In the genomic region with DNA sequence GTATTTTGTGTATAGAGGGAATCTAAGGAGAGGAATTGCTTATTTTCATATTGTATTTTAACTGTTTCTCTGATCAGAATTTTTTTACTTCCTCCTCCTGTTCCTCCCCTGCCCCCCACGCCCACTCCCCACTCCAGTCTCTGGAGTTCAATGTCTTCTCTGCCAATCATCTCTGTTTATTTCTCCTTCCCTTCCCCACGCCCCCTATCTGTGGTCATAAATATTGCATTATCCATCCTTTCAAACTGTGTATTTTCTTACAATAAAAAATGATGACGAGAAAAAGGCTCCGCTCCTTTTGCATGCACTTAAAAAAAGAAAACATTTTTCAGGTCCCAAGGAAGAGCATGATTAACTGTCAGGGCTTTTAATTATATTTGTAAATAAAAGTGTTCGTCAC, we compare ENCODE assay signal across 13 mouse cellular contexts. TPM values are rescaled to one million over a fixed set of nuclear protein-coding genes. Genes with fewer than 3 reads are reported as not detected.
A peak's percentile ranks its signal among the peaks of the same experiment; 100 is the strongest.
DNase-seq lines count a peak whose midpoint lies in the region; ATAC-seq and TF ChIP-seq lines count a peak whose summit lies in the region.
"Had no signal": no experiment of that assay in that cellular context is flagged by ENCODE, and none has a peak within 500 bp of the region (broad histone marks: within the 10 kb centered on the region; RNA-seq: fewer than 3 reads in every experiment).

No protein-coding gene starts in this region.

- TF ChIP-seq EP300 in liver, embryonic 14.5 days (IDR thresholded peaks at IDR 0.05; ENCODE audit: low read depth) = no peak

- peak; percentile 37; the same call in 1 of the 2 replicates for TF ChIP-seq CTCF in liver, embryonic 14.5 days (IDR thresholded peaks at IDR 0.05; ENCODE audit: low read depth)
- peak; percentile 75 for TF ChIP-seq CTCF in E14TG2a.4 (conservative IDR thresholded peaks at IDR 0.05; ENCODE audit: low read length)

- peaks cover 10% of the 10 kb centered on the region; the same call in 1 of the 2 replicates for H3K36me3 ChIP-seq in forebrain, embryonic 14.5 days (ENCODE audit: control insufficient read depth, insufficient read depth, low read length)
- peaks cover 9% of the 10 kb centered on the region; the same call in 1 of the 2 replicates for H3K36me3 ChIP-seq in forebrain, embryonic 15.5 days
- peaks cover 8% of the 10 kb centered on the region for H3K36me3 ChIP-seq in liver, embryonic 14.5 days (replicated peaks; ENCODE audit: control insufficient read depth, insufficient read depth, low read depth)
- H3K36me3 ChIP-seq in E14TG2a.4 (ENCODE audit: insufficient read depth, low read length) = peaks cover 18% of the 10 kb centered on the region; the same call in 1 of the 2 replicates
- H3K36me3 ChIP-seq in neural tube, embryonic 15.5 days = peaks cover 12% of the 10 kb centered on the region

- H3K27ac ChIP-seq in forebrain, embryonic 14.5 days (ENCODE audit: low read depth, low read length) = no peak overlapping the region
- H3K27ac ChIP-seq in forebrain, embryonic 15.5 days (replicated peaks) = no peak overlapping the region
- H3K27ac ChIP-seq in liver, embryonic 14.5 days = no peak overlapping the region
- no peak overlapping the region for H3K27ac ChIP-seq in neural tube, embryonic 15.5 days (replicated peaks)
- H3K27ac ChIP-seq: kidney, embryonic 15.5 days; macrophage had no signal

- H3K4me2 ChIP-seq in forebrain, embryonic 14.5 days (ENCODE audit: low read length) = no peak overlapping the region
- H3K4me2 ChIP-seq in forebrain, embryonic 15.5 days (replicated peaks) = no peak overlapping the region
- H3K4me2 ChIP-seq in liver, embryonic 14.5 days (ENCODE audit: low read depth) = no peak overlapping the region
- H3K4me2 ChIP-seq in neural tube, embryonic 15.5 days = no peak overlapping the region

- H3K4me3 ChIP-seq in forebrain, embryonic 14.5 days (ENCODE audit: low read depth, low read length) = no peak overlapping the region
- no peak overlapping the region for H3K4me3 ChIP-seq in forebrain, embryonic 15.5 days
- no peak overlapping the region for H3K4me3 ChIP-seq in liver, embryonic 14.5 days (ENCODE audit: insufficient read depth in 1 of 2, low read depth in 2 of 2, low read length in 2 of 2)
- no peak overlapping the region for H3K4me3 ChIP-seq in E14TG2a.4 (replicated peaks; ENCODE audit: low read length)
- no peak overlapping the region for H3K4me3 ChIP-seq in neural tube, embryonic 15.5 days (replicated peaks)
- H3K4me3 ChIP-seq: kidney, embryonic 15.5 days had no signal

- H3K4me1 ChIP-seq in forebrain, embryonic 14.5 days (ENCODE audit: control insufficient read depth, insufficient read depth, low read length) = no peaks in the 10 kb centered on the region
- no peaks in the 10 kb centered on the region for H3K4me1 ChIP-seq in forebrain, embryonic 15.5 days
- 0 out of 4 replicates have a peak, but pooled peaks cover 0 to 4% of the 10 kb centered on the region in 2 experiments for H3K4me1 ChIP-seq in liver, embryonic 14.5 days (replicated peaks; ENCODE audit: control insufficient read depth in 2 of 2, insufficient read depth in 2 of 2, low read length in 1 of 2)
- H3K4me1 ChIP-seq in E14TG2a.4 (replicated peaks; ENCODE audit: low read depth, low read length) = peaks cover 14% of the 10 kb centered on the region
- H3K4me1 ChIP-seq in neural tube, embryonic 15.5 days = no peaks in the 10 kb centered on the region

- no peak overlapping the region for H3K9ac ChIP-seq in forebrain, embryonic 14.5 days (ENCODE audit: low read length)
- no peak overlapping the region for H3K9ac ChIP-seq in forebrain, embryonic 15.5 days (replicated peaks)
- no peak overlapping the region for H3K9ac ChIP-seq in liver, embryonic 14.5 days (replicated peaks)
- H3K9ac ChIP-seq in neural tube, embryonic 15.5 days (replicated peaks) = no peak overlapping the region
- H3K9ac ChIP-seq: kidney, embryonic 15.5 days had no signal

- peak; percentile 31 for DNase-seq in forebrain, embryonic 14.5 days (ENCODE audit: low spot score)
- no peak for DNase-seq in liver, embryonic 14.5 days (ENCODE audit: low read depth in 3 of 3, low spot score in 3 of 3)
- no peak for DNase-seq in liver
- peak; percentile 56 for DNase-seq in retina, embryonic 14.5 days (ENCODE audit: low spot score)
- no peak for DNase-seq in thymus, adult 18-20 months
- DNase-seq: cerebellum, adult 9-11 months; heart, postnatal 4 days; thymus, postnatal 25 days had no signal

- ATAC-seq in forebrain, embryonic 14.5 days = no peak
- no peak for ATAC-seq in forebrain, embryonic 15.5 days (replicated peaks)
- no peak for ATAC-seq in liver, embryonic 14.5 days (ENCODE audit: insufficient read depth)
- no peak for ATAC-seq in neural tube, embryonic 15.5 days (ENCODE audit: low FRiP score)

- 68% methylated on average over 5 of the region's 5 CpGs for WGBS in forebrain, embryonic 14.5 days
- WGBS in forebrain, embryonic 15.5 days = 77% methylated on average over 5 of the region's 5 CpGs
- 61% methylated on average over 5 of the region's 5 CpGs for WGBS in liver, embryonic 14.5 days (ENCODE audit: insufficient replicate concordance)
- 61% methylated on average over 5 of the region's 5 CpGs for WGBS in neural tube, embryonic 15.5 days

- H3K27me3 ChIP-seq in forebrain, embryonic 14.5 days (replicated peaks; ENCODE audit: control insufficient read depth, insufficient read depth, low read length) = no peaks in the 10 kb centered on the region
- no peaks in the 10 kb centered on the region for H3K27me3 ChIP-seq in forebrain, embryonic 15.5 days
- no peaks in the 10 kb centered on the region for H3K27me3 ChIP-seq in liver, embryonic 14.5 days (ENCODE audit: control insufficient read depth, insufficient read depth, low read length)
- no peaks in the 10 kb centered on the region for H3K27me3 ChIP-seq in E14TG2a.4 (ENCODE audit: insufficient read depth, low read length)
- no peaks in the 10 kb centered on the region for H3K27me3 ChIP-seq in neural tube, embryonic 15.5 days (replicated peaks)
- H3K27me3 ChIP-seq: kidney, embryonic 15.5 days had no signal

- no peaks in the 10 kb centered on the region for H3K9me3 ChIP-seq in forebrain, embryonic 14.5 days (replicated peaks; ENCODE audit: control insufficient read depth, low read length)
- no peaks in the 10 kb centered on the region for H3K9me3 ChIP-seq in forebrain, embryonic 15.5 days
- no peaks in the 10 kb centered on the region for H3K9me3 ChIP-seq in liver, embryonic 14.5 days (ENCODE audit: control insufficient read depth, low read length)
- H3K9me3 ChIP-seq in E14TG2a.4 (ENCODE audit: low read length) = no peaks in the 10 kb centered on the region
- no peaks in the 10 kb centered on the region for H3K9me3 ChIP-seq in neural tube, embryonic 15.5 days (replicated peaks)
- H3K9me3 ChIP-seq: kidney, embryonic 15.5 days had no signal

RNA-seq across cellular contexts. Expression of a gene that starts 12.6 kb away (rescaled TPM):
- polyA plus RNA-seq in forebrain, embryonic 14.5 days (2014; fragmentation: Nextera tagmentation; extraction: Ambion mirVana) = 1,292 and 1,314 TPM in 2 replicates
- polyA plus RNA-seq in forebrain, embryonic 15.5 days (2015; fragmentation: Nextera tagmentation; extraction: Ambion mirVana) = 1,178 and 1,180 TPM in 2 replicates
- 118 and 165 TPM in 2 replicates for polyA plus RNA-seq in liver, embryonic 14.5 days (2012; rRNA removed)
- polyA plus RNA-seq in liver, embryonic 14.5 days (2014; fragmentation: Nextera tagmentation; extraction: Ambion mirVana) = 194 and 207 TPM in 2 replicates
- 1,021 and 1,056 TPM in 2 replicates for polyA plus RNA-seq in neural tube, embryonic 15.5 days (2015; fragmentation: Nextera tagmentation; extraction: Ambion mirVana)

RNA-seq across cellular contexts. Expression of a gene that starts 44.1 kb away (rescaled TPM):
- 0.69 and 1.1 TPM in 2 replicates for polyA plus RNA-seq in forebrain, embryonic 14.5 days (2014; fragmentation: Nextera tagmentation; extraction: Ambion mirVana)
- 1.4 and 1.7 TPM in 2 replicates for polyA plus RNA-seq in forebrain, embryonic 15.5 days (2015; fragmentation: Nextera tagmentation; extraction: Ambion mirVana)
- polyA plus RNA-seq in liver, embryonic 14.5 days (2012; rRNA removed) = 0.84 and 1.2 TPM in 2 replicates
- polyA plus RNA-seq in liver, embryonic 14.5 days (2014; fragmentation: Nextera tagmentation; extraction: Ambion mirVana) = 0.60 and 1.5 TPM in 2 replicates
- 1.8 and 2.5 TPM in 2 replicates for polyA plus RNA-seq in neural tube, embryonic 15.5 days (2015; fragmentation: Nextera tagmentation; extraction: Ambion mirVana)

Comparison
In these comparisons a context has a peak if more than half of its experiments do, and no peak if none do; other contexts are left out.
1. DNase-seq: peak in forebrain, embryonic 14.5 days (single experiment) and retina, embryonic 14.5 days (single experiment); none in liver, embryonic 14.5 days (0 of 3), liver (single experiment) and thymus, adult 18-20 months (0 of 2).